Mouse (Mus musculus) neural tube, embryonic 11.5 days (tissue): Measurements from ENCODE around the gene Mtrf1l. TPM values are rescaled to one million over a fixed set of nuclear protein-coding genes. Genes with fewer than 3 reads are reported as not detected.

ENCODE experiments used
- ATAC-seq: fragments of 200-750 bp; cut with Nextera tagmentation; 2 replicates; pipeline ENCODE4 v1.8.0; 2017; ENCODE audit warnings: moderate number of reproducible peaks, mild to moderate bottlenecking, moderate TSS enrichment, moderate library complexity; ENCODE audit not compliant: insufficient read depth, low FRiP score, low TSS enrichment
- DNase-seq: peaks from one replicate; pipeline ENCODE4 v3.0.0-alpha.2; 2015; ENCODE audit warnings: low spot score
- H3K27ac ChIP-seq: fragments of 300-500 bp; sonication (generic); 2 replicates; pipeline ENCODE4 v1.5.1; 2014; ENCODE audit warnings: low read depth, mild to moderate bottlenecking, low read length
- H3K27me3 ChIP-seq: fragments of 300-500 bp; sonication (generic); 2 replicates; pipeline ENCODE4 v1.6.1; 2014; ENCODE audit warnings: mild to moderate bottlenecking, low read length, mixed read lengths; ENCODE audit not compliant: control insufficient read depth, insufficient read depth
- H3K36me3 ChIP-seq: fragments of 300-500 bp; sonication (generic); 2 replicates; pipeline ENCODE4 v1.6.1; 2014; ENCODE audit warnings: mild to moderate bottlenecking, low read length, moderate library complexity, mixed read lengths; ENCODE audit not compliant: control insufficient read depth, insufficient read depth
- H3K4me1 ChIP-seq: fragments of 300-500 bp; sonication (generic); 2 replicates; pipeline ENCODE4 v1.6.1; 2014; ENCODE audit warnings: low read length, mixed read lengths; ENCODE audit not compliant: control insufficient read depth, insufficient read depth
- H3K4me2 ChIP-seq: fragments of 300-500 bp; sonication (generic); 2 replicates; pipeline ENCODE4 v1.6.1; 2014; ENCODE audit warnings: low read depth, mild to moderate bottlenecking, moderate library complexity
- H3K4me3 ChIP-seq: fragments of 300-500 bp; sonication (generic); 2 replicates; pipeline ENCODE4 v1.5.1; 2014; ENCODE audit warnings: low read depth, low read length
- H3K9ac ChIP-seq: fragments of 300-500 bp; sonication (generic); 2 replicates; pipeline ENCODE4 v1.6.1; 2014; ENCODE audit warnings: mild to moderate bottlenecking, low read length
- H3K9me3 ChIP-seq: fragments of 300-500 bp; sonication (generic); 2 replicates; pipeline ENCODE4 v1.6.1; 2016; ENCODE audit warnings: low read length; ENCODE audit not compliant: control insufficient read depth
- whole genome bisulfite sequencing: fragments of 180-500 bp; shearing (Covaris S2); extraction: QIAGEN DNeasy Blood & Tissue Kit; methylation state at CpG from one replicate; pipeline ENCODE4 v1.1.7; 2014; 5-methylcytosine and 5-hydroxymethylcytosine counted together
- polyA plus RNA-seq: library from polyadenylated mRNA; unstranded; fragments of >200 nt; fragmentation: Nextera tagmentation; extraction: Ambion mirVana; gene quantifications from 2 replicates; pipeline ENCODE4 v1.2.1, GENCODE M21; 2014

The Mtrf1l gene
- polyA plus RNA-seq, 1 experiment from 2014 or later: 11.7 TPM

DNA sequence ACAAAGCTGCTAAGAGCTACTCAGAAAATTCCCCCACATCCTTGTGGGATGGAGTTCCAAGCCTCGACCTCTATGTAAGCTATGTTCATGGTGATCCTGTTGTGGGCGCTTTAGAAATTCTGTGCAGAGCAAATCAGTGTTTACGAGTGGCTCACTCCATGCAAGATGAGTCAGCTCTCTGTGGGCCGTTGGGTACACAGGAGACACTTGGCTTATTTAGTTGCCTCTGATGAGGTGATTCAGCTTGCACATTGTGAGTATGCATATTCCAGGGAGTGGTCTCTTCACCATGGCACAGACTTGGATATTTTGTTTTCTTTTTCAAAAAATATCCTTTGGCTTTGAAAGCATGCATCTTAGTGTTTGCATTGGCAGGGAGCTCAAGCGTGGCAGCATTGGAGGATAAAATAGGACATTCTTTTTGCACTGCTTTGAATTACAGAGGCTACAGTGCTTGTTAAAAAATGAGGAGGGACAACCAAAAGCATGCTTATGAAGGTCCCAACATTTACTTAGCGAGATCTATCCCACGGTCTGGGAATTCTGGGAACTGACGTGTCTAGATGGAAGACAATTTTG, 29.7 kb upstream of the Mtrf1l start:
- ATAC-seq (no peak), DNase-seq (no peak)
- H3K36me3 ChIP-seq: no peaks in the 10 kb centered on the region
- no peak overlapping the region for H3K27ac ChIP-seq
- no peaks in the 10 kb centered on the region for H3K4me1 ChIP-seq
- H3K4me2 ChIP-seq: no peak overlapping the region
- 88% methylated on average over 8 of the region's 8 CpGs for WGBS
- no peaks in the 10 kb centered on the region for H3K9me3 ChIP-seq
- no peak overlapping the region for H3K9ac ChIP-seq
- no peak overlapping the region for H3K4me3 ChIP-seq
- no peaks in the 10 kb centered on the region for H3K27me3 ChIP-seq

- no peak overlapping the region for H3K27ac ChIP-seq
- DNase-seq (no peak), ATAC-seq (no peak)
- H3K4me1 ChIP-seq: no peaks in the 10 kb centered on the region
- no peaks in the 10 kb centered on the region for H3K9me3 ChIP-seq
- no peaks in the 10 kb centered on the region for H3K27me3 ChIP-seq
- no peak overlapping the region for H3K4me3 ChIP-seq
- no peak overlapping the region for H3K9ac ChIP-seq
- 52% methylated on average over 2 of the region's 2 CpGs for WGBS
- H3K4me2 ChIP-seq: no peak overlapping the region
- no peaks in the 10 kb centered on the region for H3K36me3 ChIP-seq
Measured at GRCm38 (mm10) chr10:5846939-5847338, 23.2 kb upstream of the Mtrf1l start.

DNA sequence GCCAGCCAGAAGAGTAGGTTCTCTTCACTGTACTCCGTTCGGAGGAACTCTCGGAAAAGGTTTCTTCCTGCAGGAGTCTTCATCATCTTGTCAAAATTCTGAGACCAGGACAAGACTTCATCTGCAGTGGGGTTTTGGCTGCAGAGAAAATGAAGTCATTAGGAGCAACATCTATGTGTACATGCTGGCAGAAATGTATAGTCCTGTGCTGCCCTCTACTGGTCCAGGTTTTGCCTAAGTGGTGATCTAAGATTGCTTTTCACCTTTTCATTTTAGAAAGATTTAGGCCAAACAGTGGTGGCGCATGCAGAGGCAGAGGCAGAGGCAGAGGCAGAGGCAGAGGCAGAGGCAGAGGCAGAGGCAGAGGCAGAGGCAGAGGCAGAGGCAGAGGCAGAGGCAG, 17.7 kb upstream of the Mtrf1l start:
- WGBS: 86% methylated on average over 4 of the region's 4 CpGs
- Histone ChIP-seq H3K9me3 (no peaks in the 10 kb centered on the region), H3K27ac (no peak overlapping the region), H3K4me1 (no peaks in the 10 kb centered on the region), H3K27me3 (no peaks in the 10 kb centered on the region), H3K9ac (no peak overlapping the region), H3K4me3 (no peak overlapping the region), H3K4me2 (no peak overlapping the region), H3K36me3 (no peaks in the 10 kb centered on the region)
- ATAC-seq (no peak), DNase-seq (peak; percentile 51)

DNA sequence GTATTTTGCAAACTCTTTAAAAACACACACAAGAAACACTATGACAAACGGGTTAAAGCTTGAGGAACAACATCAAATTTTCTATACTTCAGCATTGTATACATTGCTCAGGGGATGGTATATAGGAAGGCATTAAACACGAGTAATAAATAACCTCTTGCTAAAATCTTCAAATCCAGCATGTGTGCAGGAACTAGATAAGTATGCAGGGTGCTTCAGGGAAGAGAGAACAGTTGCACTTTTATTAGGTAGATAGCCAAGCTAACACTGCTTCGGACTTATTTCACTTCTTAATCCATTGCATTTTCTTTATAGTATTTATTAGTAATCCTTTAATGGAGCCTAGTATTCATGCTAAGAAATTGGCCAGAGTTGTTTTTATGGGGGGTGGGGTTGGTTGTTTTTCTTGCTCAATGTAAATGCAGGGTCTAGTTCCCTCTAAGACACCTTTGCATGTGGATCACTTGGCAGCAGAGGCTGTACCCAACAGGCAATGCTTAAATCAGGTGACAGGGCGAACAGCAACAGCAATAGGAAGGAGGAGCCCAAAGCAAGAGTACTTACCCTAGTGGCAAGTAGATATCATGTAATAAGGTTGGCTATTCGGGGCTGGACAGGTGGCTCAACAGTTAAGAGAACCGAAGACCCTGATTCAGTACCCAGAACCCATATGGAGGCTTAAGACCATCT, 2.8 kb upstream of the Mtrf1l start:
- H3K4me3 ChIP-seq: no peak overlapping the region
- DNase-seq: no peak
- ATAC-seq: no peak
- no peak overlapping the region for H3K9ac ChIP-seq
- no peak overlapping the region for H3K27ac ChIP-seq
- no peaks in the 10 kb centered on the region for H3K9me3 ChIP-seq
- WGBS: 83% methylated on average over 6 of the region's 6 CpGs
- H3K27me3 ChIP-seq: no peaks in the 10 kb centered on the region
- H3K4me1 ChIP-seq: peaks cover 5% of the 10 kb centered on the region
- no peak overlapping the region for H3K4me2 ChIP-seq
- no peaks in the 10 kb centered on the region for H3K36me3 ChIP-seq

- Histone ChIP-seq H3K27me3 (no peaks in the 10 kb centered on the region), H3K36me3 (no peaks in the 10 kb centered on the region), H3K27ac (0 out of 2 replicates have a peak overlapping the region, but pooled peaks have one; percentile 73), H3K4me2 (peak overlapping the region; percentile 68), H3K9ac (peak overlapping the region; percentile 5; the same call in 1 of the 2 replicates), H3K9me3 (no peaks in the 10 kb centered on the region), H3K4me1 (peaks cover 5% of the 10 kb centered on the region), H3K4me3 (peak overlapping the region; percentile 94)
- DNase-seq (peak; percentile 28), ATAC-seq (0 out of 2 replicates have a peak, but pooled peaks have one; percentile 7)
- WGBS: 1% methylated on average over 3 of the region's 3 CpGs
Measured at GRCm38 (mm10) chr10:5824779-5825178, 1.1 kb upstream of the Mtrf1l start.

GRCm38 (mm10) chr10:5823291-5823739, 395 bp downstream of the Mtrf1l start:
- H3K4me3 ChIP-seq: peak overlapping the region; percentile 94
- peak overlapping the region; percentile 68 for H3K4me2 ChIP-seq
- WGBS: under 1% methylated on average over 36 of the region's 37 CpGs
- DNase-seq (no peak), ATAC-seq (peak; percentile 0; the same call in 1 of the 2 replicates)
- H3K9ac ChIP-seq: peak overlapping the region; percentile 85
- peak overlapping the region; percentile 73 for H3K27ac ChIP-seq
- no peaks in the 10 kb centered on the region for H3K27me3 ChIP-seq
- peaks cover 5% of the 10 kb centered on the region for H3K4me1 ChIP-seq
- no peaks in the 10 kb centered on the region for H3K9me3 ChIP-seq
- peaks cover 7% of the 10 kb centered on the region for H3K36me3 ChIP-seq

DNA sequence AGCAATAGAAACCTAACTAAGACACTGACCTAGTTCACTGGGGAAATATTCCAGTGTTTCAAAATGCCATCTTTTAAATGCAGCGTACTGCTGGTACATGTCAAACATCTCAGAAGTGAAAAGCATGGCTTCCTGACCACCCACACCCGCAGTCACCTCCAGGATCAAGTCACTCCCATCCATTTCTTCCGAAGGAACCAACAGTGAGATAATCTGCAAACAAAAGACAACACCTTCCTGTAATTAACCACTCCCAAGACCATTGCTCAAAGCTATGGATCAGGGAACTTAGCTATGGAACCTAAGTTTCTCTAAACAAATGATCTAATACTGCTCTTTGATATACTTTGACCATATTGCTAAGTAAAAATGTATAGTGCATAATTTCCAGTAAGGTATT, 4.9 kb downstream of the Mtrf1l start:
- DNase-seq (no peak), ATAC-seq (no peak)
- no peak overlapping the region for H3K4me2 ChIP-seq
- H3K36me3 ChIP-seq: peaks cover 17% of the 10 kb centered on the region
- no peak overlapping the region for H3K9ac ChIP-seq
- no peaks in the 10 kb centered on the region for H3K9me3 ChIP-seq
- no peak overlapping the region for H3K27ac ChIP-seq
- no peaks in the 10 kb centered on the region for H3K27me3 ChIP-seq
- 92% methylated on average over 3 of the region's 3 CpGs for whole genome bisulfite sequencing
- H3K4me1 ChIP-seq: peaks cover 5% of the 10 kb centered on the region
- H3K4me3 ChIP-seq: no peak overlapping the region

DNA sequence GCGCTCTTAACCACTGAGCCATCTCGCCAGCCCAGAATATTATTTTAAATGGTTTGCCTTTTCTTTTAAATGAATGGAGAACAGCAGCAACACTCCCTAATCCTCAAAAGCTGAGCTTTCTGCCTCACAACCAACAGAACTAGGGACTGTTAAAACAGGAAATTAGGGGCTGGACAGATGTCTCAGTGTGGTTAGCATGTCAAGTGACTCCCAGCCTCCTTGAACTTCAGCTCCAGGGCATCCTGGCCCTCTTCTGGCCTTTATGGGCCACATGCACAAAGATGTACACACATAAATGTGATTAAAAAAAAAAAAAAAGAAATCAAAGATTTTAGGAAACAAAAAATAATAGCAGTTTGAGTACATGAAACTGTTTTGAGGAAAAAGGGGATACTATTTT, 7.7 kb downstream of the Mtrf1l start:
- Histone ChIP-seq H3K36me3 (peaks cover 19% of the 10 kb centered on the region), H3K27ac (no peak overlapping the region), H3K4me2 (no peak overlapping the region), H3K9me3 (no peaks in the 10 kb centered on the region), H3K27me3 (no peaks in the 10 kb centered on the region), H3K4me1 (no peaks in the 10 kb centered on the region), H3K4me3 (no peak overlapping the region), H3K9ac (no peak overlapping the region)
- DNase-seq: no peak
- 92% methylated on average over 2 of the region's 2 CpGs for WGBS
- ATAC-seq: no peak

DNA sequence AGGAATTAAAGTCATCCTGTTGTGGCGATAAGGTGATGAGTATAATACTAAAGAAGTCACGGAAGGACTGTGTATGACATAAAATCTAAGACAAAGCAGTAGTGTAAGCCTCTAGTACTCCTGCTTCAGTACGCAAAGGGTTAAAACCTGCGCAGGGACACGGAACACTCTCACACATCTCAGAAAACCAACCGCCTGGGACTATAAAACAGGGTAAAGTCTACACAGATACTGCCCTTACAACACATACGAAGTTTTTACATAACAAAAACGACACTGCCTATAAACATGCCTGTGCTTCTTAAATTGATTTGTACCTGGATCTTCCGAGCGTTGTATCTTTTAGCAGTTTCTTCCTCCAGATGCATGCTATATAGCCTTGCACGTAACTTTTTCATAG, 10.0 kb downstream of the Mtrf1l start:
- ATAC-seq (no peak), DNase-seq (no peak)
- H3K27me3 ChIP-seq: no peaks in the 10 kb centered on the region
- no peaks in the 10 kb centered on the region for H3K9me3 ChIP-seq
- H3K4me2 ChIP-seq: no peak overlapping the region
- H3K4me1 ChIP-seq: no peaks in the 10 kb centered on the region
- H3K4me3 ChIP-seq: no peak overlapping the region
- no peak overlapping the region for H3K9ac ChIP-seq
- no peak overlapping the region for H3K27ac ChIP-seq
- WGBS: 92% methylated on average over 11 of the region's 11 CpGs
- peaks cover 12% of the 10 kb centered on the region for H3K36me3 ChIP-seq
